Mouse (Mus musculus) midbrain, embryonic 11.5 days (tissue): ENCODE results near the gene Carm1. TPM values are rescaled to one million over a fixed set of nuclear protein-coding genes. Genes with fewer than 3 reads are reported as not detected.

Experiments
- ATAC-seq: fragments of 200-750 bp; cut with Nextera tagmentation; 2 replicates; pipeline ENCODE4 v1.8.0; 2017; ENCODE audit warnings: moderate TSS enrichment, moderate library complexity; ENCODE audit not compliant: low FRiP score
- DNase-seq: peaks from one replicate; pipeline ENCODE4 v3.0.0; 2015; ENCODE audit warnings: low spot score; ENCODE audit errors: missing footprints
- H3K27ac ChIP-seq: fragments of 300-500 bp; sonication (generic); 2 replicates; pipeline ENCODE4 v1.5.1; 2014; ENCODE audit warnings: low read depth, low read length
- H3K27me3 ChIP-seq: fragments of 300-500 bp; sonication (generic); 2 replicates; pipeline ENCODE4 v1.6.1; 2014; ENCODE audit warnings: mild to moderate bottlenecking, low read length, moderate library complexity, mixed read lengths; ENCODE audit not compliant: control insufficient read depth, insufficient read depth
- H3K36me3 ChIP-seq: fragments of 300-500 bp; sonication (generic); 2 replicates; pipeline ENCODE4 v1.6.1; 2014; ENCODE audit warnings: mild to moderate bottlenecking, low read length, moderate library complexity, mixed read lengths; ENCODE audit not compliant: control insufficient read depth, insufficient read depth
- H3K4me1 ChIP-seq: fragments of 300-500 bp; sonication (generic); 2 replicates; pipeline ENCODE4 v1.6.1; 2014; ENCODE audit warnings: low read length; ENCODE audit not compliant: control insufficient read depth, insufficient read depth
- H3K4me2 ChIP-seq: fragments of 300-500 bp; sonication (generic); 2 replicates; pipeline ENCODE4 v1.6.1; 2014; ENCODE audit warnings: mild to moderate bottlenecking, moderate library complexity
- H3K4me3 ChIP-seq: fragments of 300-500 bp; sonication (generic); 2 replicates; pipeline ENCODE4 v1.5.1; 2014; ENCODE audit warnings: low read depth, low read length
- H3K9ac ChIP-seq: fragments of 300-500 bp; sonication (generic); 2 replicates; pipeline ENCODE4 v1.6.1; 2014; ENCODE audit warnings: low read length
- H3K9me3 ChIP-seq: fragments of 300-500 bp; sonication (generic); 2 replicates; pipeline ENCODE4 v1.6.1; 2016; ENCODE audit warnings: low read length; ENCODE audit not compliant: control insufficient read depth
- WGBS: fragments of 180-500 bp; shearing (Covaris S2); extraction: QIAGEN DNeasy Blood & Tissue Kit; methylation state at CpG from one replicate; pipeline ENCODE4 v1.1.7; 2014; 5-methylcytosine and 5-hydroxymethylcytosine counted together
- polyA plus RNA-seq: library from polyadenylated mRNA; unstranded; fragments of >200 nt; fragmentation: Nextera tagmentation; extraction: Ambion mirVana; gene quantifications from 2 replicates; pipeline ENCODE4 v1.2.1, GENCODE M21; 2014

Gene Carm1
- polyA plus RNA-seq, 1 experiment from 2014 or later, result 63.1 TPM

- Histone ChIP-seq H3K36me3 (no peaks in the 10 kb centered on the region), H3K9me3 (no peaks in the 10 kb centered on the region), H3K4me2 (no peak overlapping the region), H3K4me3 (no peak overlapping the region), H3K4me1 (no peaks in the 10 kb centered on the region), H3K27me3 (no peaks in the 10 kb centered on the region), H3K9ac (no peak overlapping the region), H3K27ac (no peak overlapping the region)
- WGBS, result 81% methylated on average over 1 of the region's 1 CpGs
- ATAC-seq (no peak), DNase-seq (no peak)
Measured at GRCm38 (mm10) chr9:21606648-21607047, 60.0 kb downstream of the Carm1 start.

- no peak for ATAC-seq
- 93% methylated on average over 1 of the region's 1 CpGs for WGBS
- Histone ChIP-seq H3K4me2 (no peak overlapping the region), H3K36me3 (no peaks in the 10 kb centered on the region), H3K27me3 (no peaks in the 10 kb centered on the region), H3K27ac (no peak overlapping the region), H3K4me3 (no peak overlapping the region), H3K9me3 (no peaks in the 10 kb centered on the region), H3K4me1 (peaks cover 2% of the 10 kb centered on the region; the same call in 1 of the 2 replicates), H3K9ac (no peak overlapping the region)
- DNase-seq, result no peak
Measured at GRCm38 (mm10) chr9:21609861-21610260, 63.2 kb downstream of the Carm1 start.

GRCm38 (mm10) chr9:21614864-21615616 is 68.3 kb downstream of the Carm1 start:
- peak overlapping the region; percentile 92 for H3K27ac ChIP-seq
- H3K4me1 ChIP-seq, result peaks cover 13% of the 10 kb centered on the region
- peak overlapping the region; percentile 60 for H3K4me3 ChIP-seq
- peak overlapping the region; percentile 54 for H3K4me2 ChIP-seq
- WGBS, result 81% methylated on average over 15 of the region's 15 CpGs
- H3K9ac ChIP-seq, result peak overlapping the region; percentile 80
- DNase-seq, result no peak
- ATAC-seq, result no peak
- no peaks in the 10 kb centered on the region for H3K9me3 ChIP-seq
- no peaks in the 10 kb centered on the region; the same call in 1 of the 2 replicates for H3K36me3 ChIP-seq
- no peaks in the 10 kb centered on the region for H3K27me3 ChIP-seq

- Histone ChIP-seq H3K27me3 (no peaks in the 10 kb centered on the region), H3K36me3 (no peaks in the 10 kb centered on the region; the same call in 1 of the 2 replicates), H3K9ac (peak within 1 kb of the TSS; percentile 86), H3K27ac (peak within 1 kb of the TSS; percentile 92), H3K9me3 (no peaks in the 10 kb centered on the region), H3K4me1 (peaks cover 13% of the 10 kb centered on the region), H3K4me2 (peak within 1 kb of the TSS; percentile 61), H3K4me3 (peak within 1 kb of the TSS; percentile 60)
- ATAC-seq (peak; percentile 96), DNase-seq (peak; percentile 100)
- under 1% methylated on average over 40 of the region's 45 CpGs for WGBS
Measured at GRCm38 (mm10) chr9:21615617-21616231, 69.0 kb downstream of the Carm1 start, which contains the start of gene Smarca4. TSS of gene Smarca4 (plus strand) at chr9:21616169.

- Histone ChIP-seq H3K4me1 (peaks cover 13% of the 10 kb centered on the region), H3K4me2 (peak overlapping the region; percentile 61), H3K27me3 (no peaks in the 10 kb centered on the region), H3K9ac (peak overlapping the region; percentile 86), H3K36me3 (no peaks in the 10 kb centered on the region; the same call in 1 of the 2 replicates), H3K9me3 (no peaks in the 10 kb centered on the region), H3K27ac (peak overlapping the region; percentile 87), H3K4me3 (peak overlapping the region; percentile 60)
- under 1% methylated on average over 53 of the region's 57 CpGs for WGBS
- peak; percentile 99 for DNase-seq
- ATAC-seq, result peak; percentile 85
Measured at GRCm38 (mm10) chr9:21616232-21616781, 69.6 kb downstream of the Carm1 start.

GRCm38 (mm10) chr9:21617066-21617465 is 70.4 kb downstream of the Carm1 start:
- Histone ChIP-seq H3K27me3 (no peaks in the 10 kb centered on the region), H3K4me1 (peaks cover 13% of the 10 kb centered on the region), H3K9ac (peak overlapping the region; percentile 86), H3K4me3 (peak overlapping the region; percentile 60), H3K36me3 (no peaks in the 10 kb centered on the region; the same call in 1 of the 2 replicates), H3K4me2 (peak overlapping the region; percentile 61), H3K9me3 (no peaks in the 10 kb centered on the region), H3K27ac (peak overlapping the region; percentile 87)
- WGBS, result 8% methylated on average over 10 of the region's 10 CpGs
- ATAC-seq, result no peak
- peak; percentile 93 for DNase-seq

- ATAC-seq, result no peak
- H3K4me2 ChIP-seq, result no peak overlapping the region
- no peaks in the 10 kb centered on the region; the same call in 1 of the 2 replicates for H3K36me3 ChIP-seq
- H3K4me1 ChIP-seq, result peaks cover 11% of the 10 kb centered on the region; the same call in 1 of the 2 replicates
- no peaks in the 10 kb centered on the region for H3K9me3 ChIP-seq
- no peak overlapping the region for H3K4me3 ChIP-seq
- no peak overlapping the region for H3K27ac ChIP-seq
- WGBS, result 89% methylated on average over 4 of the region's 4 CpGs
- no peak overlapping the region for H3K9ac ChIP-seq
- no peak for DNase-seq
- no peaks in the 10 kb centered on the region for H3K27me3 ChIP-seq
Measured at GRCm38 (mm10) chr9:21620229-21620628, 73.5 kb downstream of the Carm1 start.

GRCm38 (mm10) chr9:21622676-21623075 is 76.0 kb downstream of the Carm1 start:
- Histone ChIP-seq H3K36me3 (no peaks in the 10 kb centered on the region; the same call in 1 of the 2 replicates), H3K4me1 (peaks cover 7% of the 10 kb centered on the region; the same call in 1 of the 2 replicates), H3K4me2 (no peak overlapping the region), H3K9ac (no peak overlapping the region), H3K27me3 (no peaks in the 10 kb centered on the region), H3K9me3 (no peaks in the 10 kb centered on the region), H3K4me3 (no peak overlapping the region), H3K27ac (no peak overlapping the region)
- ATAC-seq (no peak), DNase-seq (no peak)
- 95% methylated on average over 1 of the region's 1 CpGs for WGBS
